Mouse (Mus musculus) liver, embryonic 14.5 days (tissue): ENCODE data around the gene Mtmr12. TPM values are rescaled to one million over a fixed set of nuclear protein-coding genes. Genes with fewer than 3 reads are reported as not detected.
A peak's percentile ranks its signal among the peaks of the same experiment; 100 is the strongest.

ENCODE experiments used
- ATAC-seq: fragments of 200-750 bp; cut with Nextera tagmentation; 2 replicates; pipeline ENCODE4 v1.8.0; 2017; ENCODE audit warnings: moderate number of reproducible peaks, mild to moderate bottlenecking, moderate library complexity; ENCODE audit not compliant: insufficient read depth
- DNase-seq, 3 experiments: peaks; one replicate each; pipeline ENCODE4 v3.0.0-alpha.2; 2012 to 2013; ENCODE audit warnings: low read depth in 3 of 3, low spot score in 3 of 3
- H3K27ac ChIP-seq: fragments of 300-500 bp; sonication (generic); 2 replicates; pipeline ENCODE4 v1.5.1; 2014; ENCODE audit warnings: moderate library complexity, mild to moderate bottlenecking, control low read depth, inconsistent platforms
- H3K27me3 ChIP-seq: fragments of 300-500 bp; sonication (generic); 2 replicates; pipeline ENCODE4 v1.6.1; 2014; ENCODE audit warnings: mild to moderate bottlenecking, low read length, moderate library complexity; ENCODE audit not compliant: control insufficient read depth, insufficient read depth
- H3K36me3 ChIP-seq: fragments of 300-500 bp; sonication (generic); replicated peaks from 2 replicates; pipeline ENCODE4 v1.6.1; 2014; ENCODE audit warnings: low read depth; ENCODE audit not compliant: control insufficient read depth, insufficient read depth
- H3K4me1 ChIP-seq, 2 experiments: fragments of 200-500 bp in 1 of 2; fragments of 300-500 bp in 1 of 2; sonication (generic) in 1 of 2; replicated peaks; 2 replicates each; pipeline ENCODE4 v1.6.1; 2012 to 2014; ENCODE audit warnings: antibody characterized with exemption in 1 of 2, inconsistent platforms in 1 of 2, low read length in 1 of 2; ENCODE audit not compliant: control insufficient read depth in 2 of 2, insufficient read depth in 2 of 2
- H3K4me2 ChIP-seq: fragments of 300-500 bp; sonication (generic); 2 replicates; pipeline ENCODE4 v1.6.1; 2014; ENCODE audit warnings: low read depth, mild to moderate bottlenecking, control low read depth, moderate library complexity
- H3K4me3 ChIP-seq, 2 experiments: fragments of 200-500 bp in 1 of 2; fragments of 300-500 bp in 1 of 2; sonication (generic) in 1 of 2; 2 replicates each; pipeline ENCODE4 v1.5.1; 2012 to 2014; ENCODE audit warnings: low read depth in 2 of 2, low read length in 2 of 2, mild to moderate bottlenecking in 2 of 2, control low read depth in 1 of 2, inconsistent platforms in 1 of 2, moderate library complexity in 1 of 2; ENCODE audit not compliant: insufficient read depth in 1 of 2
- H3K9ac ChIP-seq: fragments of 300-500 bp; sonication (generic); replicated peaks from 2 replicates; pipeline ENCODE4 v1.6.1; 2014; ENCODE audit warnings: mild to moderate bottlenecking, control low read depth, moderate library complexity
- H3K9me3 ChIP-seq: fragments of 300-500 bp; sonication (generic); 2 replicates; pipeline ENCODE4 v1.6.1; 2016; ENCODE audit warnings: low read length, mixed read lengths; ENCODE audit not compliant: control insufficient read depth
- CTCF ChIP-seq: IDR thresholded peaks from 2 replicates; pipeline ENCODE4 v1.5.1; 2016; ENCODE audit warnings: antibody characterized with exemption, low read depth, control low read depth
- EP300 ChIP-seq: IDR thresholded peaks from 2 replicates; pipeline ENCODE4 v1.6.1; 2016; ENCODE audit warnings: antibody characterized with exemption, low read depth
- WGBS: fragments of 180-500 bp; shearing (Covaris S2); extraction: QIAGEN DNeasy Blood & Tissue Kit; methylation state at CpG from one replicate; pipeline ENCODE4 v1.1.7; 2014; ENCODE audit not compliant: insufficient replicate concordance; 5-methylcytosine and 5-hydroxymethylcytosine counted together
- polyA plus RNA-seq, 2 experiments: library from polyadenylated mRNA; depleted of rRNA in 1 of 2; stranded (reverse) in 1 of 2; unstranded in 1 of 2; fragments of >200 nt; fragmentation: Nextera tagmentation in 1 of 2; extraction: Ambion mirVana in 1 of 2; gene quantifications; 2 replicates each; pipeline versions ENCODE4 v1.2.1 to v1.2.3; 2012 to 2014

Gene Mtmr12
- polyA plus RNA-seq, 2 experiments, result 6.4 to 7.2 TPM

DNA sequence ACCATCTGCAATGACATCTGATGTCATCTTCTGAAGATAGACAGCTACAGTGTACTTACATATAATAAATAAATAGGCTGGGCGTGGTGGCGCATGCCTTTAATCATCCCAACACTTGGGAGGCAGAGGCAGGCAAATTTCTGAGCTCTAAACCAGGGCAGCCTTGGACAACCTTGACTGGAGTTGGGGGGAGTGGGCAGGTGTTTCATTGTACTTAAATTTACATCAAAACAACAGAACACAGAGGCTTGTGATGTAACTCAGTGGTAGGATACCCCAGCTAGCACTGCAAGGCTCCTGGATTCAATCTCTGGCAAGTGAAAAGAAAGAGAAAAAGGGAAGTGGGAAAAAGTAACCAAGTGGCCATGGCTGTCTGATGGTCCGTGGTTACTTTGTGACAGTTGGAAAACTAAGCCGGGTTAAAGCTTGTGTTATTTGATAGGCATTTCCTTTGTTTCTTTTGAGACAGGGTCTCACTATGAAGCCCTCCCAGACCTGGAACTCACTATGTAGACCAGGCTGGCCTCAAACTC lies 70.3 kb downstream of the Mtmr12 start:
- DNase-seq (no peak), ATAC-seq (no peak)
- Histone ChIP-seq H3K27ac (no peak overlapping the region), H3K27me3 (no peaks in the 10 kb centered on the region), H3K36me3 (no peaks in the 10 kb centered on the region; the same call in 1 of the 2 replicates), H3K4me1 (peaks cover 4 to 5% of the 10 kb centered on the region in 2 experiments; a peak in 3 of 4 replicates), H3K9ac (no peak overlapping the region), H3K4me2 (no peak overlapping the region), H3K9me3 (no peaks in the 10 kb centered on the region), H3K4me3 (no peak overlapping the region)
- TF ChIP-seq CTCF, result no peak
- no peak for TF ChIP-seq EP300
- WGBS, result 50% methylated on average over 4 of the region's 4 CpGs

GRCm38 (mm10) chr15:12279816-12280215 lies 75.0 kb downstream of the Mtmr12 start:
- 69% methylated on average over 1 of the region's 1 CpGs for WGBS
- Histone ChIP-seq H3K4me2 (no peak overlapping the region), H3K9ac (no peak overlapping the region), H3K27me3 (no peaks in the 10 kb centered on the region), H3K36me3 (no peaks in the 10 kb centered on the region), H3K4me3 (no peak overlapping the region), H3K4me1 (no peaks in the 10 kb centered on the region), H3K9me3 (no peaks in the 10 kb centered on the region), H3K27ac (no peak overlapping the region)
- TF ChIP-seq EP300 (no peak), CTCF (no peak)
- DNase-seq, result no peak
- no peak for ATAC-seq

- Histone ChIP-seq H3K4me3 (no peak overlapping the region), H3K9me3 (no peaks in the 10 kb centered on the region), H3K4me1 (no peaks in the 10 kb centered on the region), H3K27ac (no peak overlapping the region), H3K36me3 (no peaks in the 10 kb centered on the region), H3K27me3 (no peaks in the 10 kb centered on the region), H3K4me2 (no peak overlapping the region), H3K9ac (no peak overlapping the region)
- TF ChIP-seq EP300, result no peak
- no peak for TF ChIP-seq CTCF
- WGBS, result 61% methylated on average over 6 of the region's 6 CpGs
- DNase-seq (no peak), ATAC-seq (no peak)
These were observed 80.1 kb downstream of the Mtmr12 start for GRCm38 (mm10) chr15:12284794-12285534.

DNA sequence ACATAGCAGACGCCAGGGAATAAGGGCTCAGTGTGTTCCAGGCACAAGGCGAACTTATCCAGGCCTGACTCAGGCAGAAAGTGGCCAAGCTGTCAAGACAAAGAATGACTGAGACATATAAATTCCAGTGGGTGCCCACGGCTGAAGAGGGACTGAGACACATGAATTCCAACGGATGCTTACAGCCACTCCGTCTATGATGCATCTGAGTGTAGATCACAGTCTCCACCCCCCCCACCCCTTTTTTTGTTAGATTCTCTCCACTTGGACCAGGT lies 80.6 kb downstream of the Mtmr12 start:
- TF ChIP-seq CTCF (no peak), EP300 (no peak)
- no peak overlapping the region for H3K9ac ChIP-seq
- no peak for DNase-seq
- peaks cover 0 to 4% of the 10 kb centered on the region in 2 experiments; a peak in 1 of 4 replicates for H3K4me1 ChIP-seq
- 70% methylated on average over 5 of the region's 5 CpGs for WGBS
- no peak overlapping the region for H3K27ac ChIP-seq
- ATAC-seq, result no peak
- no peaks in the 10 kb centered on the region for H3K36me3 ChIP-seq
- H3K27me3 ChIP-seq, result no peaks in the 10 kb centered on the region
- H3K4me3 ChIP-seq, result no peak overlapping the region
- H3K4me2 ChIP-seq, result no peak overlapping the region
- H3K9me3 ChIP-seq, result no peaks in the 10 kb centered on the region

DNA sequence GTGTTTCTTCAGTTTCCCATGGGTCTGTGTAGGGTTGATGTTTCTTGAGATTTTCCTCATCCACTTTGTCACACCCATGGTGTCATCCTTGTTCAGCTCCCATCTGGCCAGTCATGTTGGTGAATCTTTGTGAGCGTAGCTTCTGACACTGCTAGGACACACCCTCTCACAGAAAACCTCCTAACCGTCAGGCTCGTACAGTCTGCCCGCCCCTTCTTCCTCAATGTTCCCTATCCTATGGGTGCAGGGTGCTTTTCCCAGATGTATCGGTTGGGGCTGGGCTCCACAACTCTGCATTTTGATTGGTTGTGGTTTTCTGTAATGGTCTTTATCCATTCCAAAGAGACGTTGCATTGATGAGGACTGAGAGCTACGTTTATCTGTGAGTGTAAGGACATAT lies 85.5 kb downstream of the Mtmr12 start:
- peak overlapping the region; percentile 13; the same call in 1 of the 2 replicates for H3K4me2 ChIP-seq
- peak; percentile 76 for ATAC-seq
- DNase-seq, result peak in 1 of 3 experiments; percentile 24
- H3K36me3 ChIP-seq, result no peaks in the 10 kb centered on the region
- H3K9ac ChIP-seq, result no peak overlapping the region
- TF ChIP-seq CTCF, result no peak
- no peak for TF ChIP-seq EP300
- no peak overlapping the region for H3K27ac ChIP-seq
- H3K9me3 ChIP-seq, result no peaks in the 10 kb centered on the region
- no peak overlapping the region for H3K4me3 ChIP-seq
- H3K4me1 ChIP-seq, result peaks cover 0 to 5% of the 10 kb centered on the region in 2 experiments; a peak in 1 of 4 replicates
- WGBS, result 33% methylated on average over 7 of the region's 7 CpGs
- no peaks in the 10 kb centered on the region; the same call in 1 of the 2 replicates for H3K27me3 ChIP-seq
